Mouse (Mus musculus): ENCODE measurements around the gene Tnfrsf12a. TPM values are rescaled to one million over a fixed set of nuclear protein-coding genes. Genes with fewer than 3 reads are reported as not detected.

Tnfrsf12a gene
- polyA plus RNA-seq (2014; fragmentation: Illumina TruSeq; extraction: RNeasy Lipid Tissue Mini Kit (QIAGEN cat#74804); ENCODE audit: low read depth, low replicate concordance): 0.65 TPM

DNA sequence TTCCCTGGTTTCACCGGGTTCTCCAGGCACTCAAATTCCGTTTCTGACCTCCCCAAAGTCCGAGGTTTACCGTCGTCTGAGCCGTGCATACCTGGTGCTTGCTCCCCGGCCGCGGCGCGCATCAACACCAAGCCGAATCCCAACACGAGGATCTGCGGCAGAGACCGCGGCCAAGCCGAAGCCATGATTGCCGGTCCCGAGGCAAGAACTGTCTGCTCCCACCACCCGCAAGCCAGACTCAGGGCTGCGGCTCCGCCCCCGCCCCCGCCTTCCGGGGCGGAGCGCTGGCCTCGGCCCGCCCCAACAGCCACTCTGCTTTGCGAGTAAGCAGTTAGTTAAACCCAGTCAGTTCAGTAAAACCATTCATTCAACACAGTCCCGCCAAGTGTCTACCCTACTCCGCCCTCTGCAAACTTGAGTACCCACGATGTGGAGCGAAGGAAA is at the start of gene Tnfrsf12a:
Gene Tnfrsf12a (minus strand): TSS at position 233 of the 444 bp plus-strand sequence.

DNA sequence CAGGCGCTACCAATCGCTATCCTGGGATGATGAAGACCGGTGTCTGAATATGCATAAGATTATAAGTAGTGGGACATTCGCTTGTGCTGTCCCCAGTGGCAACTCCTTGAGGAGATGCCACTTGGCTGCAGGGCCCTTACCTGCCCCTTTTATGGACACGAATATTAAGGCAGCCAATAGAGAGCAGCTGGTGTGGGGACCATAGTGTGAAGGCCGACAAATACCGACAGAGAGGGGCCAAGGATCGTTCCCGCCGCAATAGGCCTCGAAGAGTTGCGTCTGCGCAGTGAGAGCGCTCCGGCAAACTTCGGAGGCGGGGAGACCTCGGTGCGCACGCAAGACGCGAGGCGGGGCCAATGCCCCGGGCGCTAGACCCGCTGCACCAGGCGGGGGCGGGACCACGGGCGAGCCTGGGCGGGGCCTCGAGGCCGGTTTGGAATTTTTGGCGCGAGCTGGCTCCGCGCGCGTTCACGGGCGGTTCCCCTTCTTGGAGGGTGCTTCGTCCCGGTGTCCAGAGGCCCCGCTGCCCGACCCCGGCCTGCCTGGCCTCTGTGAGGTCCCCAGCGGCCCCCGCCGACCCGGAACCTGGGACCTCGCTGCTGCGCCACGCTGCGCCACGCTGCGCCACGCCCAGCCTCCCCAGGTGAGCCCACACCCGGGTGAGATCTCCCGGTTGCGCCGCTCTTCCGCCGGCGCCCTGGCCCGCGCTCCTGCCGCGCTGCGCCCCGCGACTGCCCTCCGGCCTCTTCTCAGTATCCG is 48.9 kb upstream of the Tnfrsf12a start, which contains the start of gene Pkmyt1:
Gene Pkmyt1 (plus strand): TSS at position 338 of the 759 bp plus-strand sequence.

DNA sequence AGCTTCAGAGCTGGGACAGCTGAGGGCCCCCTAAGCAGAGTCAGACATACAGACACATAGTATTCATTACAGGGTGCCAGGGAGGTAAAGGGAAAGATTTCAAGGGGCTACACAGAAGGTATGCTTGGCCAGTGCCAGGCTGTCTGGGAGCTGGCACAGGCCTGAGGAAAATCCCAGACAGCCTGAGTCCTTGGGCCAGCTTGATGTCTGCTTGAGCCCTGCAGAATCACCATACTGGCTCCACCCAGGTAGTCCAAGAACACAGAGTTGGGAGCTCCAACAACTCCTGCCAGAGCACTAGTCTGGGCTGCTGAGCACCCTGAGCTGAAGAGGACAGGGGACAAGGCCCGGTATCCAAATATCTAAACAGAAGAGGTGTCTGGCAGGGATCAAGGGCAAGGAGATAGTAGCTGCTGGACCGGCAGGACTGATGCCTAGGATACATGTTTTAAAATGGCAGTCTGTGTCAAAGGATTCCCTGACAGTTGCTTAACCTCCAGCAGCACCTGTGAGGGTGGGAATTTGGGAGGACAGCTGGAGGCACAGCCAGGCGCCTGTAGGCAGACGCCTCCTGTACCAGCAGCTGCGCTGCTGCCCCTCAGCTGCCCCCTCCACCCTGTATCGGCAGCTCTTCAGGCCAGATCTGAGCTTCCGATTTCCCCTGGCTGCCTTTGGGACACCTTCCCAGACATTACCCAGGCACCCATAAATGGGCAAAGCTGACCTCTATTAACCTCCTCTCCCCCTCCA is 45.3 kb upstream of the Tnfrsf12a start, which contains the start of gene 1520401A03Rik:
Gene 1520401A03Rik (minus strand): TSS at position 408 of the 750 bp plus-strand sequence.

DNA sequence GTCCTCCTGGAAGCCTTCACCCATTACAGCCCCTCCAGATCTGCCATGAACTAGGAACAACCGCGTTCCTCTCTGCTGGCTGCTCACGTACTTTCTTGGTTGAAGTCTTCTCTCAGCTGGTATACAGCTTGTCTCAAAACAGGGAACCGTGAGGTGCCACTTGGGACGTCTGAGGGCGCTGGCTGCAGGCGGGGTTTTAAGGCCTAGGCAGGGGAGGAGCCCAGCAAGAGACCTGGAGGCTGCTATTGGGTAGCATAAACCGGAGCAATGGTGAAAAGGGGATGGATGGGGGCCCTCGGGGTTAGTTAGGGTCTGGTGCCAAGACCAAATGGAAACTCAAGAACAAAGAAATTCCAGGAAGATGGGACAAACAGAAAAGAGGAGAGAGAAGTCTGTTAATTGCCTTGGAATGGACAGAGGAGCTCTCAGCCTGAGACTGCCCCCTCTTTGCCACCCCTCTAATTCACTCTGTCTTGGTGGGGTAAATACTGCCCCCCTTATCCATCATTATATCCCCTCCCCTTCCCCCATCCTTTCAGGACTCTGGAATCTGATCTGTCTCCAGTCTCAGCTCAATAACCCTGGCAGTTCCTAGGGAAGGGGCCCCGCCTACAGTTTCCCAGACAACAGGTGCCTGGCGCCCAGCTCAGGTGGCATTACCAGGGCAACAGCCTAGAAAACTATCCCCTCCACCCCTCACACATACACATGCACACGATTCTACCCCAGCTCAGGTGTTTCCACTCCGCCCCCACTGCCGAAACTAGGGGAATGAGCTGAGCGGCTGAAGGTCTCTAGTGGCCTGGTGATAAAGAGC is 6.8 kb upstream of the Tnfrsf12a start, which contains the start of gene Cldn9:
Gene Cldn9 (minus strand): TSS at position 171 of the 817 bp plus-strand sequence.

DNA sequence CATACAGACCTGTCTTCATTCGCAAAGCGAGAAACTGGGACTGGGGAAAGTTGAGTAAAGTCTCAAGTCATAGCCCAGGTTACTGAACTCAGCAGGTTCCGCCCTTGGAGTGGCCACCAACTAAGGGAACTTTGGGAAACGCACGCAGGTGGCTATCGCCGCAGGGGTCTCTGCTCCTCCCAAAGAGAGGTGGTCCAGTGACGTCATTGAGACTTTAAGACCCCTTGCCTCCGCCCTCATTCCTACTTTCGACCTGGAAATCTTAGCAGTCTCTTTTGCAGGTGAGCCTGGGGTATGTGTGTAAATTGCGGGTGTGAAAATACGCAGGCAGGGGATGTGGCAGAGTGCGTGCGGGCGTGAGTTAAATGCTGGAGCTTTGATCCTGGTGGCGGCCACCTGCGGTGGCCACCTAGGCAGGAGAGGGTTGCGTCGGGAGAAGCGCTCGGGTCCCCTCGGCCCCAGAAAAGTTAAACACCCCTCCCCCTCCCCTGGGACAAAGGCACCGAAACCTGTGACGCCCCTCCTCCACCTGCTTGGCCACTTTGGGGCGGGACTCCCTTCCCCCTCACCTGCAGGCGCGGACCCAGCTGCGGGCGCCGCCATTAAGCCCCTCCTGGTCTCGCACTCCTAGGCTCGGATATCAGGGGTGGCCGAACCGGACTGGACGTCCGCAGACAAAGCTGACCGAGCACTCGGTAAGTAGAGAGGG is 2.0 kb upstream of the Tnfrsf12a start, which contains the start of gene Cldn6:
Gene Cldn6 (plus strand): TSS at position 123 of the 709 bp plus-strand sequence.

DNA sequence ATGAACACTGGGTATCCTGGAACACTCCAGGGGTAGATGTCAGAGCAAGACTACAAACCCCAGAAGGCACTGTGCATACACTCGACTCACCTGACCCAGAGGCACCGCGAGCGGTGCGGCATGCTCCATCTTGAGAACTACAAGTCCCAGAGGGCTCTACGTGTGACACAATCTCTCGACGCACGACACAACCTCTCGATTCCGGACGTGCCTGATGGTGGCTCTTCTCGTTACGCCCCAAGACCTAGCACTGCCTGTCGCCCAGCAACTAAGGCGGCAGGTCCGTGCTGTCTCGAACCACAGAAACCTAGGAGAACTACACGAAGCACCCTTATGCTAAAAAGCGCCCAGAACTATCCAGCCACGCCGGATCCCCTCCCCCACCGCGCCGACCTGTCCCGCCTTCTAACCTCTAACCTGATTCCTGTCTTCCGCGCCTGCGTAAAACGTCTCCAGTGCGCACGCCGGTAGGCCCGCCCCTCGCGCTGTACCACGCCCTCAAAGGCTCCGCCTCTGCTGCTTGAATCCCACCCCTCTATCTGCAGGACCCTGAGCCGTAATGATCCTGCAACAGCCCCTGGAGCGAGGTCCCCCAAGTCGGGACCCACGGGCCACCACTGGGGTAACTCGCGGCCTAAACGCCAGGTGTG is 3.7 kb downstream of the Tnfrsf12a start, which contains the start of the genes Hcfc1r1 and Thoc6:
Gene Hcfc1r1 (plus strand): TSS at position 173 of the 650 bp plus-strand sequence.
Gene Thoc6 (minus strand): TSS at position 459 of the 650 bp plus-strand sequence.

DNA sequence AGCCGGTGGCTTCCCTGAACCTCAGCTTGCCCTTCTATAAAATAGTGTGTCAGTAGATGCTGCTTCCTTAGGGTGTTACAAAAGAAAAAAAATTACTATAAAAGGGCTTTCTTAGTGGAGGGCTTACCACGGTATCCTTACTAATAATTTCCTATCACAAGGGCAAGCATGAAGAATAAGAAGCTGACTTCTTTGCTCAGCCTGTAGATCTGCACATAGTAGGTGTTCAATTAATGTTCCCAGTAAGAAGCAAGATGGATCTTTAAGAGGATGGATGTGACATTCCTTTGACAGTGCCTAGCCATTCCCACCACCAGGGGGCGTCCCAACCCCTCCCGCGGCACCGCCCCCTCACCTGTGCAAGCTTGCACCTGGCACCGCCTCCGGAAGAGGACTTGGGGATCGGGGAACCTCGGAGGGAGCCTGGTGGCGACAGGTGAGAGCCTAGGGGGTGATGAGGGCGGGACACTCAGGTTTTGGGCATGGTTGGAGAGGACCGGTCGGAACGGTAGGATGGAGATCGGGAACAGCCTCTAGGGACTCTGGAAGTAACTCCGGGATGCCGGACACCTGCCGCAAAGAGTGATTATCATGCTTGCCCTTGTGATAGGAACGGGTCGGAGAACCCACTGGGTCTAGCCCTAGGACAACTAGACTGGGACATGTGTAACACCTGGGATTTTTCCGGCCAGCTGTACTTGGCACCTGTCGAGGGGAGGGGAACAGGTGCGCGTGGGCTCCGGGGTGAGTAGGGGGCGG is 17.0 kb downstream of the Tnfrsf12a start, which contains the start of gene Bicdl2:
Gene Bicdl2 (plus strand): TSS at position 390 of the 759 bp plus-strand sequence.

DNA sequence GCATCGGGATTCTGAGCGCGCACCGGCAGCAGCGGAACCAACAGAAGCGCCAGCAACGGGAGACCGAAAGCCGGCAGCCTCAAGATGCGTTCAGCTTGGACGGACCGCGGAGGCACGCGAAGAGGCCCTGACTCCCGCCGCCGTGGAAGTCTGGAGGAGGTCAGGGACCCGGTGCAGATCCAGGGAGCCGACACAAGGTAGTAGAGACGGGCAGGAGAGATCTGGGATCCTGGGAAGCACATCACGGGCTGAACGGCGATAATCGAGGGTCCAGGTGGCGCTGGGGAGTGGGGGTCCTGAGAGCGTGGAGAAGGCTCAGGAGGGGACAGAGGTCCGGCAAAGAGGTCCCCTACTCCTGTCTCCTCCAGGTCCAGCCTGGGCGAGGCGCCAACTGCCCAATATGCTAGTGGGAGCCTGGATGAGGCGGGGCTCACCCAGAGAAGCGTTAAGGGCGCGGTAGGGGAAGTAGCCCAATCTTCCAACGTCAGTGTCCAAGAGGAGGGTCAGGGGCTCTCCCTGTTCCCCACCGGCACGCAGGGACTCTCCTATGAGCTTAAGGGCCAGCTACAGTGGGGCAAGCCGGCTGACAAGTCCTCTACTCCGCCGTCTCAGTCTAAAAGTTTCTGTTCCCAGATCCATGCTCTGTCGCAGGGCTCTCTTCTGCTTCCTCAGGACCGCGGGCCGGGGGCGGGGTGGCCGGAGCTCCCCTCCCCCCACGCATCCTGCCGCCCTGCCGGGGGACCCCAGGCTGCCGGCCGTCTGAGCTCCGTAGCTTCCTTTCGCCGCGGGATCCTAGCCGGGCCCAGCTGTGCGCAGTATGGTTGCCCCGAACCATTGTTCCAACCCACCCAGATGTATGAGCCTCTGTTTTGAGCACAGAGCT is 32.4 kb downstream of the Tnfrsf12a start, which contains the start of gene Mmp25:
Gene Mmp25 (minus strand): TSS at position 665 of the 883 bp plus-strand sequence.

Other genes starting within 250 kb of the Tnfrsf12a start
- gene Vmn2r117, start 197.8 kb downstream of the Tnfrsf12a start, polyA plus RNA-seq (2014; fragmentation: Illumina TruSeq; extraction: RNeasy Lipid Tissue Mini Kit (QIAGEN cat#74804); ENCODE audit: low read depth, low replicate concordance): not detected
- 0.32 TPM for gene Zfp213, start 113.2 kb downstream of the Tnfrsf12a start, polyA plus RNA-seq (2014; fragmentation: Illumina TruSeq; extraction: RNeasy Lipid Tissue Mini Kit (QIAGEN cat#74804); ENCODE audit: low read depth, low replicate concordance)
- gene Zfp13, start 78.0 kb downstream of the Tnfrsf12a start, polyA plus RNA-seq (2014; fragmentation: Illumina TruSeq; extraction: RNeasy Lipid Tissue Mini Kit (QIAGEN cat#74804); ENCODE audit: low read depth, low replicate concordance): not detected
- not detected for gene Zscan10, start 76.6 kb downstream of the Tnfrsf12a start, polyA plus RNA-seq (2014; fragmentation: Illumina TruSeq; extraction: RNeasy Lipid Tissue Mini Kit (QIAGEN cat#74804); ENCODE audit: low read depth, low replicate concordance)
- gene Mmp25, start 32.2 kb downstream of the Tnfrsf12a start, polyA plus RNA-seq (2014; fragmentation: Illumina TruSeq; extraction: RNeasy Lipid Tissue Mini Kit (QIAGEN cat#74804); ENCODE audit: low read depth, low replicate concordance): 0.08 TPM
- gene Bicdl2, start 17.0 kb downstream of the Tnfrsf12a start, polyA plus RNA-seq (2014; fragmentation: Illumina TruSeq; extraction: RNeasy Lipid Tissue Mini Kit (QIAGEN cat#74804); ENCODE audit: low read depth, low replicate concordance): 0.28 TPM
- 7.0 TPM for gene Hcfc1r1, start 3.9 kb downstream of the Tnfrsf12a start, polyA plus RNA-seq (2014; fragmentation: Illumina TruSeq; extraction: RNeasy Lipid Tissue Mini Kit (QIAGEN cat#74804); ENCODE audit: low read depth, low replicate concordance)
- gene Thoc6, start 3.6 kb downstream of the Tnfrsf12a start, polyA plus RNA-seq (2014; fragmentation: Illumina TruSeq; extraction: RNeasy Lipid Tissue Mini Kit (QIAGEN cat#74804); ENCODE audit: low read depth, low replicate concordance): 1.8 TPM
- 0.32 TPM for gene Cldn6, start 1.8 kb upstream of the Tnfrsf12a start, polyA plus RNA-seq (2014; fragmentation: Illumina TruSeq; extraction: RNeasy Lipid Tissue Mini Kit (QIAGEN cat#74804); ENCODE audit: low read depth, low replicate concordance)
- not detected for gene Cldn9, start 6.6 kb upstream of the Tnfrsf12a start, polyA plus RNA-seq (2014; fragmentation: Illumina TruSeq; extraction: RNeasy Lipid Tissue Mini Kit (QIAGEN cat#74804); ENCODE audit: low read depth, low replicate concordance)
- gene 1520401A03Rik, start 45.3 kb upstream of the Tnfrsf12a start, polyA plus RNA-seq (2014; fragmentation: Illumina TruSeq; extraction: RNeasy Lipid Tissue Mini Kit (QIAGEN cat#74804); ENCODE audit: low read depth, low replicate concordance): not detected
- not detected for gene Pkmyt1, start 48.9 kb upstream of the Tnfrsf12a start, polyA plus RNA-seq (2014; fragmentation: Illumina TruSeq; extraction: RNeasy Lipid Tissue Mini Kit (QIAGEN cat#74804); ENCODE audit: low read depth, low replicate concordance)
- 0.65 TPM for gene Paqr4, start 63.4 kb upstream of the Tnfrsf12a start, polyA plus RNA-seq (2014; fragmentation: Illumina TruSeq; extraction: RNeasy Lipid Tissue Mini Kit (QIAGEN cat#74804); ENCODE audit: low read depth, low replicate concordance)
- gene Kremen2, start 68.4 kb upstream of the Tnfrsf12a start, polyA plus RNA-seq (2014; fragmentation: Illumina TruSeq; extraction: RNeasy Lipid Tissue Mini Kit (QIAGEN cat#74804); ENCODE audit: low read depth, low replicate concordance): not detected
- gene Flywch1, start 94.1 kb upstream of the Tnfrsf12a start, polyA plus RNA-seq (2014; fragmentation: Illumina TruSeq; extraction: RNeasy Lipid Tissue Mini Kit (QIAGEN cat#74804); ENCODE audit: low read depth, low replicate concordance): 0.65 TPM
- not detected for gene Flywch2, start 108.6 kb upstream of the Tnfrsf12a start, polyA plus RNA-seq (2014; fragmentation: Illumina TruSeq; extraction: RNeasy Lipid Tissue Mini Kit (QIAGEN cat#74804); ENCODE audit: low read depth, low replicate concordance)
- gene Srrm2, start 113.1 kb upstream of the Tnfrsf12a start, polyA plus RNA-seq (2014; fragmentation: Illumina TruSeq; extraction: RNeasy Lipid Tissue Mini Kit (QIAGEN cat#74804); ENCODE audit: low read depth, low replicate concordance): 69.0 TPM
- gene Elob, start 151.7 kb upstream of the Tnfrsf12a start, polyA plus RNA-seq (2014; fragmentation: Illumina TruSeq; extraction: RNeasy Lipid Tissue Mini Kit (QIAGEN cat#74804); ENCODE audit: low read depth, low replicate concordance): 12.0 TPM
- gene Prss33, start 158.6 kb upstream of the Tnfrsf12a start, polyA plus RNA-seq (2014; fragmentation: Illumina TruSeq; extraction: RNeasy Lipid Tissue Mini Kit (QIAGEN cat#74804); ENCODE audit: low read depth, low replicate concordance): not detected
- not detected for gene Prss32, start 166.4 kb upstream of the Tnfrsf12a start, polyA plus RNA-seq (2014; fragmentation: Illumina TruSeq; extraction: RNeasy Lipid Tissue Mini Kit (QIAGEN cat#74804); ENCODE audit: low read depth, low replicate concordance)
- not detected for gene Prss41, start 166.7 kb upstream of the Tnfrsf12a start, polyA plus RNA-seq (2014; fragmentation: Illumina TruSeq; extraction: RNeasy Lipid Tissue Mini Kit (QIAGEN cat#74804); ENCODE audit: low read depth, low replicate concordance)
- not detected for gene Prss21, start 190.6 kb upstream of the Tnfrsf12a start, polyA plus RNA-seq (2014; fragmentation: Illumina TruSeq; extraction: RNeasy Lipid Tissue Mini Kit (QIAGEN cat#74804); ENCODE audit: low read depth, low replicate concordance)
- not detected for gene Dcpp1, start 203.4 kb upstream of the Tnfrsf12a start, polyA plus RNA-seq (2014; fragmentation: Illumina TruSeq; extraction: RNeasy Lipid Tissue Mini Kit (QIAGEN cat#74804); ENCODE audit: low read depth, low replicate concordance)
- gene Dcpp2, start 203.4 kb upstream of the Tnfrsf12a start, polyA plus RNA-seq (2014; fragmentation: Illumina TruSeq; extraction: RNeasy Lipid Tissue Mini Kit (QIAGEN cat#74804); ENCODE audit: low read depth, low replicate concordance): not detected
- gene Dcpp3, start 240.0 kb upstream of the Tnfrsf12a start, polyA plus RNA-seq (2014; fragmentation: Illumina TruSeq; extraction: RNeasy Lipid Tissue Mini Kit (QIAGEN cat#74804); ENCODE audit: low read depth, low replicate concordance): not detected

Measured in kidney, adult 10 weeks (tissue).